Mouse (Mus musculus) central nervous system, embryonic 11.5 days (tissue): Measurements from ENCODE around the gene Gng7. TPM values are rescaled to one million over a fixed set of nuclear protein-coding genes. Genes with fewer than 3 reads are reported as not detected.

Source experiments
- polyA plus RNA-seq: library from polyadenylated mRNA; depleted of rRNA; stranded (reverse); fragments of >200 nt; gene quantifications from 2 replicates; pipeline ENCODE4 v1.2.3, GENCODE M21; 2012; rRNA removed

Gng7 gene
- 3.4 and 5.5 TPM in 2 replicates for polyA plus RNA-seq

DNA sequence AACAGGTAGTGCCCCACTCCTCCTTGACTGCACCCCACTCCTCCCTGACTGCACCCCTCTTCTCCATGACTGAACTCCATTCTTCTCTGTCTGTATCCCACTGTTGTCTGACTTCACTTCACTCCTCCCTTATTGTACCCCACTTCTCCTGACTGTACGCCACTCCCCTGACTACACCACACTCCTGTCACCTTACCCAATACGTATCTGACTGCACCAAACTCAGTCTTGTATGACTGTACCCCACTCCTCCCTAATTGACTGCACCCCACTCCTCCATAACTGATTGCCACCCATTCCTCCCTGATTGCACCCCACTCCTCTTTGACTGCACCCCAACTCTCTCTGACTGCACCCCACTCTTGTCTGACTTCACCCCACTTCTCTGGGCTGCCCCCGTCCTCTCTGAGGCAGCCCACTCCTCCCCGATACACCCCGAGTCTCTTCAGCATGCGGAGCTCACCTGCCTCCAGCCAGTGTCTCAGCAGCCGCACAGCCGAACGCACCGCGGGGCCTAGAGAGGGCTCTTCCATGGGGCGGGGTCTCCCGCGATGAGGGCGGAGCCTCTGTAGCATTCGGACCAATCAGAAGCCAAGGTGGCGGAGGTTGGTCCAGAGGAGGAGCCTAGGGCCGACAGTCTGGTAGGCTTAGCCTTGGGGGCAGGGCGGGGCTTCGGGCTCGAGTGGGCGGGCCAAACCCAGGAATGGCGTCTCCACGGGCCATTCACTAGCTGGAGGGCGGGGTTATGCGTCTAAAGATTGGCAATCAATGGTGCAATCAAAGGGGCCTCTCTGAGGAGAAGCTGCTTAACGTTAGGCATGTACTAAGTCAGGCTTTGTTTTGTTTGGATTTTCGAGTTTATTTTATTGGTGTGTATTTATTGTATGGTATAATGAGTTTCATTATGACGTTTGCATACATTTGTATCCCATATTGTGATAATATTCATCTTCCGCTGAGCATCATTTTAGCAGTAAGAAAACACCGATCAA lies at the start of gene Gng7:
TSS of gene Gng7 (minus strand) at position 553 of the 992 bp plus-strand sequence.

DNA sequence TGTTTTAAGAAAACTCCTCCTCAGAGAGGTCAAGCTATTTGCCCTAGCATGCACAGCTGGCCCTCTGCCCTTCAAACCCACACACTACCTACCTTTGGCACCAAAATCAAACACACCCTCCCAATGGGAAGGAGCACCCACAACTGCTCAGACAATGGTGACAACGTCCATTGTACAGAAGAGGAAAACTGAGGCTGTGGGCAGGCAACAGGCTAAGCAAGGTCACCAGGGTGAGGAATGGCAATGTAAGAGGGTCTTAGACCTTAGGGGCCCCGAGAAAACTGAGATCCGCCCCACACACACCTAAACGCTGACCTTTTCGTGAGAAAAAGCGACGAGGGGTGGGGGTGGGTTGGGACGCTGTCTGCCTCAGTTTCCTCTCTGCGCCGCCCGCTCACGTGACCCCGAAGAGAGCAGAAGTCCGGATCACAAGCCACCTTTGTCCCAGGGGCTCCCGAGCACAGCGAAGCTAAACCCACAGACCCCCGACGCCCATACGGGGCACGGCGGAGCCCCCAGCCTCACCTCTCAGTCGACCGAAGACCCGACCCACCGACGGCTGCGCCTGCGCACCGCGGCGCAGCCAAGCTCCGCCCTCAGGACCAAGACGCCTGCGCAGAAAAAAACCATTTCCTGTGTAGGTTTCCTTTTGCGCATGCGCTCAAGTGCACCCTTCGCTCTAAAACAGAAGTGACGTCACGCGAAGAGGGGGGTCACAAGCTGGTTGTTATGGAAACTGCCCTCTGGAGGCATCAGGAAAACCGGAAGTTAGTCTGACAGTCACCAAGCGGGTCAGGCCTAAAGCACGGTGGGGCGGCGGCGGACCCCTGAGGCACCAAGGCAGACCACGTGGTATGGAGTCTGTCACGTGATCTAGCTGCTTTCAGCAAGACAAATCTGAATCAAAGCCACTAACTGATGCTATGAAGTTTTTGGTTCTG lies 45.1 kb upstream of the Gng7 start, which contains the start of gene Sgta:
TSS of gene Sgta (minus strand) at position 579 of the 941 bp plus-strand sequence.

DNA sequence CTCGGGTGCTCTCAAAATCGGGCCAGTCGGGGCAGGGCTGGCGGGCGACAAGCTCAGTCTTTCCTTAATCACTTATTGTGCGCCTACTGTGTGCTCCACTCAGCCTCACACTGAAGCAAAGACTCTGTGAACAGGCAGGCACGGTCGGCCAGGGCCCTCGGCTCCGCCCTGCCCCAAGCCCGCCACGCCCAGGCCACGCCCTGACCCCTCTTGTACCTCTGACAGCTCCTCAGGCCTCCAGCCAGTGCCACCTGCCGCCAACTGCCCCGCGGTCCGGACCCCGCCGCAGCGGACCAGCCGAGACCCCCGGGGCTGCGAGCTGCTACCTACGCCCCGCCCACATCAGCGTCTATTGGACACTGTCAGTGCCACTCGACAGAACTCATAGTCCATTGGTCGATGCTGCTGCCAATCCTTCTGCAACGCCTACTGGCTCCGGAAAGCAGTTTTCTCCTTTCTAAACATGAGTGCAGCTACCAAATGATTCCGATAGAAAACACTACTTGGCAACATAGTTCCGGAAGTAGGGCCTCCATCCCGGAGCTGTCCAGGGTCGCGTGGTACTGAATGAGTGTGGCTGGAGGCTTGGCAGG lies 22.3 kb upstream of the Gng7 start, which contains the start of gene Slc39a3:
TSS of gene Slc39a3 (minus strand) at position 439 of the 593 bp plus-strand sequence.

DNA sequence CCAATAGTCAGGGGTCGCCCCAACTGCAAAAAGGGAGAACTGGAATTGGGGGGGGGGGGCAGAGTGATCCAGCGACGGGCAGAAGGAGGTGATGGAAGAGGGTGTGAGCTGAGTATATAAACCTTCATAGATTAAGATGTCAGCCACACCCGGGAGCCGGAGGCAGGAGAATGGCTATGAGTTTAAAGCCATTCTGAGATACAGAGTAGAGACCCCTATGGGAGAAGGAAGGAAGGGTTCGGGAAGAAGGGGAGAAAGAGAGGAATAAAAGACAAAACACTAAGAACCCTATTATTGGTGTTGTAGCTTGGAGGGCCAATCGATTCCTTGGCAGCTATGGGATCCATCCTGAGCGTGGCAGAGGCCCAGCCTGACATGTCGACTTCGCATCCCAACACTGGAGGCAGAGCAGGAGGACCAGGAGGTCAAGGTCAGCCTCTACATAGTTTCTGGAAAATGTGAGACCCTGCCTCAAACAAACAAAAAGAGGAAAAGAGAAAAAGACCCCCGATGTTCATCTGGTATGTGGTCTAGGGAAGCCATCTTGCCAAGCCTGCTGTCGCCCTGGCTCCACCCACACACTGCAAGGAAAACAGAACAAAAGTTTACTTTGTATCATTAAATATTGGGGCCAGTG lies 11.0 kb upstream of the Gng7 start, which contains the start of gene Diras1:
TSS of gene Diras1 (minus strand) at position 24 of the 637 bp plus-strand sequence.

DNA sequence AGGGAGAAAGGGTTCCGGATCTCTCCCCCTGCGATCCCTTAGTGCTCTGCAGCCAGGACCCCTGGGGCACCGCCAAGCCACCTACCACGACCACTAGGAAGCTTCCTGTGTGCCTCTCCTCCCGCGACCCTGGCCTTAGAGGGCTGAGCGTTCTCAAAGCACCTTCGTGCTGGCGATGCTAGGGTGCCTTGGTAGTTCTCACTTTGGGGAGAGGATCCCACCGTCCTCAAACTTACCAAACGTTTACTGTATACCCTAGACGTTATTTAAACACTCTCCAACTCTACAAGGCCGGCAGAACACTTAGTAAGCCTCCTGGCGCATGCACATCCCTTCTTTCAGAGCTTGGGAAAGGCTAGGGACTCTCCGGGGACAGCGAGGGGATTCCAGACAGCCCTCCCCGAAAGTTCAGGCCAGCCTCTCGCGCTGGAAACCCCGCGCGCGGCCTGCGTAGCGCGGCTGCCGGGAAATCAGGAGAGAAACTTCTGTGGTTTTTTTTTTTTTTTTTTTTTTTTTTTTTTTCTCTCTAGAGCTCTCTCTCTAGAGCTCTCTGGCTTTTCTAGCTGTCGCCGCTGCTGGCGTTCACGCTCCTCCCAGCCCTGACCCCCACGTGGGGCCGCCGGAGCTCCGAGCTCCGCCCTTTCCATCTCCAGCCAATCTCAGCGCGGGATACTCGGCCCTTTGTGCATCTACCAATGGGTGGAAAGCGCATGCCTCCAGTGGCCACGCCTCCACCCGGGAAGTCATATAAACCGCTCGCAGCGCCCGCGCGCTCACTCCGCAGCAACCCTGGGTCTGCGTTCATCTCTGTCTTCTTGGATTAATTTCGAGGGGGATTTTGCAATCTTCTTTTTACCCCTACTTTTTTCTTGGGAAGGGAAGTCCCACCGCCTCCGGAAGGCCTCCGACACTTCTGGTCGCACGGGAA lies 85.2 kb downstream of the Gng7 start, which contains the start of gene Gadd45b:
TSS of gene Gadd45b (plus strand) at position 775 of the 928 bp plus-strand sequence.

DNA sequence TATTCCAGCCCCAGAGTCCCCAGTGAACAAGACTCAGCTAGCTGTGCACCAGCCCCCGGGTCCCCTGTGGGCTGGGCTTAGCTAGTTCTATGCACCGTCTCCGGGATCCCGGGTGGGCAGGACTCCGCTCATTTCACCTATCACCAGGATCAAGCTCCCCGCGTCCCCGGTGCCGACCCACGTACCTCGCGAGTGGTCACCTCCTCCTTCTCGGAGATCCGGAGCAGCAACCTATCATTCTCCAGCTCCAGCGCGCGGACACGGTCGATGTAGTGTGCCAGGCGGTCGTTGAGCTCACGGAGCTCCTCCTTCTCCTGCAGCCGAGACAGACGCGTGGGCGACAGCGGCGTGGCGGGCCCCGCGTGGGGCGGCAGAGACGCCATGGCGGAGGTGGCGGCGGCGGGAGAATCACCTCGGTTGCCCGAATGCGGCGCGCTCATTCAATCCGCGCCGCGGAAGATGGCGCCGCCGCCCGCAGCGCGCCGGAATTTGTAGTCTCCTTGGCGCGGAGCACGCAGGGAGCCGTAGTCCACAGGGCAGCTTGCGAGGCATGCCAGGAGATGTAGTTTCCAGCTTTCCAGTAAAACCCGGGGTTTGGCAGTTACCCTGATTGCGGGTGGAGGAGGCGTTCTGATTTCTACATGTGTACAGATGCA lies 96.8 kb downstream of the Gng7 start, which contains the start of gene Lmnb2:
TSS of gene Lmnb2 (minus strand) at position 467 of the 656 bp plus-strand sequence.

DNA sequence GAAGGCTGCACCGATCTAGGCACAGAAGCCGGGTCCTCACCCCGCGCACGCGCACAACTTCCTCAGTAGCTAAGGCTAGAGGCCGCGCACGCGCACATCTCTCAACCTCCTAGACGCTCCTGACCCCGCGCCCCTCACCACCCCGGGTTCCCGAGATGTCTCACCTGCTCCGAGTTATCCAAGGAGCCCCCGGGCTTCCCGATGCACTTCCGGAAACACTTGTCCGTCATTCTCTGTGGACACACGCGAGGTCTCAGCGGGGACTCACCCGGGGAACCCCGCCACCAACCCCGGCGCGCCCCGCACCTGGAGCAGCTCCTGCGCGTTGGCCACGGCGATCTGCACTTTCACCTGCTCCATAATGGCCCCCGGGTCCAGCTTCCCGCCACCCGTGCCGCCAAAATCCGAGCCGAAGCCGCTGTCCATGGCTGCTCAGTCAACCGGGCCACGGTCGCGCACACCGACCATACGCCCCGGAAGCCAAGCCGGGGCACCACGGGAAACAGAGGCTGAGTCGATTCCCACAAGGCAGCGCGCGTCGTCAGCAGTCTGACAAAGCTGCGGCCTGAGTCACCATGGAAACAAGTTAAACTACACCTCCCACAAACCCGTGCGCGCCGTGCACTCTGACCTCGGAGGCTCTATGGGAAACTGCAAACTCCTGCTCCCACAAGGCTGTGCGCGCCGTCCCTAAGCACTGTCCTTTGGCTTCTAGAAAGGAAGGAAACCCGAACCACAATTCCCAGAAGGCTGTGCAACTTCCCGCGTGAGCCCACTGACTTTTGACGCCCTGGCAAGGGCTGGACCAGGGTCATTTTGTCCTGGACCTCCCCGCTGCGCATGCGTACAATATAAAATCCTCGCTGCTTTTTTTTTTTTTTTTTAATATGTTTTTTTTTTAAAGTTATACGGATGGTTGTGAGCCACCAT lies 114.2 kb downstream of the Gng7 start, which contains the start of gene Timm13:
TSS of gene Timm13 (minus strand) at position 652 of the 930 bp plus-strand sequence.

Other genes with a start within 250 kb of the Gng7 start
- 101 and 144 TPM in 2 replicates for gene Sf3a2, start 216.7 kb downstream of the Gng7 start, polyA plus RNA-seq
- gene Plekhj1, start 216.3 kb downstream of the Gng7 start, polyA plus RNA-seq: 107 and 143 TPM in 2 replicates
- 1.3 and 1.4 TPM in 2 replicates for gene Amh, start 209.7 kb downstream of the Gng7 start, polyA plus RNA-seq
- gene Jsrp1, start 201.4 kb downstream of the Gng7 start, polyA plus RNA-seq: 1.2 and 1.5 TPM in 2 replicates
- 668 and 753 TPM in 2 replicates for gene Oaz1, start 188.3 kb downstream of the Gng7 start, polyA plus RNA-seq
- gene Lingo3, start 170.9 kb downstream of the Gng7 start, polyA plus RNA-seq: 0.46 and 0.48 TPM in 2 replicates
- 416 and 423 TPM in 2 replicates for gene Lsm7, start 159.7 kb downstream of the Gng7 start, polyA plus RNA-seq
- 43.7 and 57.8 TPM in 2 replicates for gene Sppl2b, start 159.7 kb downstream of the Gng7 start, polyA plus RNA-seq
- 0.01 and 0.02 TPM in 2 replicates for gene Tmprss9, start 143.1 kb downstream of the Gng7 start, polyA plus RNA-seq
- gene Timm13, start 114.0 kb downstream of the Gng7 start, polyA plus RNA-seq: 199 and 235 TPM in 2 replicates
- gene Lmnb2, start 96.7 kb downstream of the Gng7 start, polyA plus RNA-seq: 69.6 and 106 TPM in 2 replicates
- 12.2 and 15.1 TPM in 2 replicates for gene Gadd45b, start 84.9 kb downstream of the Gng7 start, polyA plus RNA-seq
- 5.8 and 6.1 TPM in 2 replicates for gene Diras1, start 10.7 kb upstream of the Gng7 start, polyA plus RNA-seq
- 26.5 and 35.6 TPM in 2 replicates for gene Slc39a3, start 22.5 kb upstream of the Gng7 start, polyA plus RNA-seq
- 168 and 193 TPM in 2 replicates for gene Sgta, start 45.2 kb upstream of the Gng7 start, polyA plus RNA-seq
- gene Thop1, start 55.1 kb upstream of the Gng7 start, polyA plus RNA-seq: 62.7 and 69.0 TPM in 2 replicates
- 0.52 and 0.73 TPM in 2 replicates for gene Creb3l3, start 83.9 kb upstream of the Gng7 start, polyA plus RNA-seq
- 167 and 173 TPM in 2 replicates for gene Map2k2, start 91.0 kb upstream of the Gng7 start, polyA plus RNA-seq
- 12.7 and 17.8 TPM in 2 replicates for gene Zbtb7a, start 120.3 kb upstream of the Gng7 start, polyA plus RNA-seq
- 39.5 and 41.3 TPM in 2 replicates for gene Pias4, start 153.0 kb upstream of the Gng7 start, polyA plus RNA-seq
- 1,158 and 1,360 TPM in 2 replicates for gene Eef2, start 161.7 kb upstream of the Gng7 start, polyA plus RNA-seq
- 63.2 and 71.7 TPM in 2 replicates for gene Dapk3, start 168.1 kb upstream of the Gng7 start, polyA plus RNA-seq
- not detected in 2 replicates for gene 4930442H23Rik, start 168.9 kb upstream of the Gng7 start, polyA plus RNA-seq
- gene Nmrk2, start 187.1 kb upstream of the Gng7 start, polyA plus RNA-seq: 0.02 and 0.04 TPM in 2 replicates
- gene Atcay, start 215.9 kb upstream of the Gng7 start, polyA plus RNA-seq: 25.0 and 36.7 TPM in 2 replicates
- gene Zfr2, start 218.2 kb upstream of the Gng7 start, polyA plus RNA-seq: 16.3 and 16.6 TPM in 2 replicates
- 4.0 and 4.3 TPM in 2 replicates for gene Matk, start 238.0 kb upstream of the Gng7 start, polyA plus RNA-seq